In genomic region chr12:84191190-84191589, GRCm38 (mm10) we compare ENCODE assay signal across 8 mouse cellular contexts. TPM values are rescaled to one million over a fixed set of nuclear protein-coding genes. Genes with fewer than 3 reads are reported as not detected.
DNase-seq lines count a peak whose midpoint lies in the region; ATAC-seq and TF ChIP-seq lines count a peak whose summit lies in the region.

No protein-coding gene starts in this region.

- H3K36me3 ChIP-seq in neural tube, embryonic 11.5 days (ENCODE audit: control insufficient read depth, insufficient read depth, low read length), result no peaks in the 10 kb centered on the region
- H3K36me3 ChIP-seq in forebrain, embryonic 14.5 days (ENCODE audit: control insufficient read depth, insufficient read depth, low read length), result no peaks in the 10 kb centered on the region
- peaks cover 4% of the 10 kb centered on the region; the same call in 1 of the 2 replicates for H3K36me3 ChIP-seq in liver, embryonic 14.5 days (replicated peaks; ENCODE audit: control insufficient read depth, insufficient read depth, low read depth)
- no peaks in the 10 kb centered on the region for H3K36me3 ChIP-seq in stomach, embryonic 16.5 days (ENCODE audit: control insufficient read depth, insufficient read depth, low read length)

- H3K27me3 ChIP-seq in neural tube, embryonic 11.5 days (ENCODE audit: control insufficient read depth, insufficient read depth, low read length), result no peaks in the 10 kb centered on the region
- no peaks in the 10 kb centered on the region for H3K27me3 ChIP-seq in forebrain, embryonic 14.5 days (replicated peaks; ENCODE audit: control insufficient read depth, insufficient read depth, low read length)
- H3K27me3 ChIP-seq in liver, embryonic 14.5 days (ENCODE audit: control insufficient read depth, insufficient read depth, low read length), result no peaks in the 10 kb centered on the region
- no peaks in the 10 kb centered on the region for H3K27me3 ChIP-seq in stomach, embryonic 16.5 days (ENCODE audit: control insufficient read depth, insufficient read depth, low read length)

- WGBS in neural tube, embryonic 11.5 days, result 60% methylated on average over 7 of the region's 7 CpGs
- 57% methylated on average over 7 of the region's 7 CpGs for WGBS in forebrain, embryonic 14.5 days
- 25% methylated on average over 7 of the region's 7 CpGs for WGBS in liver, embryonic 14.5 days (ENCODE audit: insufficient replicate concordance)
- WGBS in stomach, embryonic 16.5 days, result 72% methylated on average over 7 of the region's 7 CpGs

- H3K4me2 ChIP-seq in neural tube, embryonic 11.5 days (ENCODE audit: low read depth), result peak overlapping the region; percentile 98; the same call in 1 of the 2 replicates
- H3K4me2 ChIP-seq in forebrain, embryonic 14.5 days (ENCODE audit: low read length), result peak overlapping the region; percentile 95
- H3K4me2 ChIP-seq in liver, embryonic 14.5 days (ENCODE audit: low read depth), result peak overlapping the region; percentile 87
- H3K4me2 ChIP-seq in stomach, embryonic 16.5 days (ENCODE audit: low read depth, low read length), result peak overlapping the region; percentile 94

- H3K9ac ChIP-seq in neural tube, embryonic 11.5 days (ENCODE audit: low read length), result peak overlapping the region; percentile 23; the same call in 1 of the 2 replicates
- no peak overlapping the region; the same call in 1 of the 2 replicates for H3K9ac ChIP-seq in forebrain, embryonic 14.5 days (ENCODE audit: low read length)
- peak overlapping the region; percentile 99 for H3K9ac ChIP-seq in liver, embryonic 14.5 days (replicated peaks)
- peak overlapping the region; percentile 97 for H3K9ac ChIP-seq in stomach, embryonic 16.5 days (ENCODE audit: low read length)

- H3K4me1 ChIP-seq in neural tube, embryonic 11.5 days (ENCODE audit: control insufficient read depth, insufficient read depth, low read length), result peaks cover 41% of the 10 kb centered on the region
- H3K4me1 ChIP-seq in forebrain, embryonic 14.5 days (ENCODE audit: control insufficient read depth, insufficient read depth, low read length), result peaks cover 49% of the 10 kb centered on the region
- H3K4me1 ChIP-seq in liver, embryonic 14.5 days (replicated peaks; ENCODE audit: control insufficient read depth in 2 of 2, insufficient read depth in 2 of 2, low read length in 1 of 2), result peaks cover 37 to 52% of the 10 kb centered on the region in 2 experiments
- H3K4me1 ChIP-seq in stomach, embryonic 16.5 days (ENCODE audit: control insufficient read depth, insufficient read depth, low read length), result peaks cover 76% of the 10 kb centered on the region

- ATAC-seq in neural tube, embryonic 11.5 days (ENCODE audit: insufficient read depth, low FRiP score, low TSS enrichment), result no peak
- ATAC-seq in forebrain, embryonic 14.5 days, result no peak
- peak; percentile 7; the same call in 1 of the 2 replicates for ATAC-seq in liver, embryonic 14.5 days (ENCODE audit: insufficient read depth)
- no peak for ATAC-seq in stomach, embryonic 16.5 days (ENCODE audit: insufficient read depth, low FRiP score)

- no peak for TF ChIP-seq CTCF in liver, embryonic 14.5 days (IDR thresholded peaks at IDR 0.05; ENCODE audit: low read depth)

- no peaks in the 10 kb centered on the region for H3K9me3 ChIP-seq in neural tube, embryonic 11.5 days (ENCODE audit: control insufficient read depth, low read length)
- H3K9me3 ChIP-seq in forebrain, embryonic 14.5 days (replicated peaks; ENCODE audit: control insufficient read depth, low read length), result no peaks in the 10 kb centered on the region; the same call in 1 of the 2 replicates
- H3K9me3 ChIP-seq in liver, embryonic 14.5 days (ENCODE audit: control insufficient read depth, low read length), result no peaks in the 10 kb centered on the region
- no peaks in the 10 kb centered on the region for H3K9me3 ChIP-seq in stomach, embryonic 16.5 days (replicated peaks; ENCODE audit: control insufficient read depth, low read length)

- no peak overlapping the region for H3K4me3 ChIP-seq in neural tube, embryonic 11.5 days (ENCODE audit: low read depth, low read length)
- peak overlapping the region; percentile 79; the same call in 1 of the 2 replicates for H3K4me3 ChIP-seq in forebrain, embryonic 14.5 days (ENCODE audit: low read depth, low read length)
- H3K4me3 ChIP-seq in liver, embryonic 14.5 days (ENCODE audit: insufficient read depth in 1 of 2, low read depth in 2 of 2, low read length in 2 of 2), result peak overlapping the region; percentile 80 to 98
- peak overlapping the region; percentile 79 for H3K4me3 ChIP-seq in stomach, embryonic 16.5 days (replicated peaks; ENCODE audit: low read length)

- no peak for DNase-seq in neural tube, embryonic 11.5 days (ENCODE audit: low spot score)
- no peak for DNase-seq in neural tube, embryonic 10.5 days (ENCODE audit: extremely low spot score, low spot score)
- no peak for DNase-seq in forebrain, embryonic 14.5 days (ENCODE audit: low spot score)
- no peak for DNase-seq in liver, embryonic 14.5 days (ENCODE audit: low read depth in 3 of 3, low spot score in 3 of 3)
- DNase-seq in right cerebral cortex, adult 18-20 months, result no peak
- no peak for DNase-seq in adrenal gland, postnatal 4 days (ENCODE audit: low spot score in 2 of 2)
- DNase-seq in right cerebral cortex, postnatal 10 days (ENCODE audit: low spot score in 2 of 2), result no peak

- TF ChIP-seq EP300 in liver, embryonic 14.5 days (IDR thresholded peaks at IDR 0.05; ENCODE audit: low read depth), result no peak; the same call in 1 of the 2 replicates

- H3K27ac ChIP-seq in neural tube, embryonic 11.5 days (ENCODE audit: low read depth, low read length), result no peak overlapping the region
- no peak overlapping the region; the same call in 1 of the 2 replicates for H3K27ac ChIP-seq in forebrain, embryonic 14.5 days (ENCODE audit: low read depth, low read length)
- peak overlapping the region; percentile 85 for H3K27ac ChIP-seq in liver, embryonic 14.5 days
- H3K27ac ChIP-seq in stomach, embryonic 16.5 days (ENCODE audit: low read length), result no peak overlapping the region

RNA-seq across cellular contexts. Expression of gene Elmsan1, which starts 27.5 kb away (rescaled TPM):
- polyA plus RNA-seq in neural tube, embryonic 11.5 days (2014; fragmentation: Nextera tagmentation; extraction: Ambion mirVana), result 4.4 and 5.9 TPM in 2 replicates
- 3.2 and 3.4 TPM in 2 replicates for polyA plus RNA-seq in forebrain, embryonic 14.5 days (2014; fragmentation: Nextera tagmentation; extraction: Ambion mirVana)
- 3.9 and 4.3 TPM in 2 replicates for polyA plus RNA-seq in liver, embryonic 14.5 days (2012; rRNA removed)
- polyA plus RNA-seq in liver, embryonic 14.5 days (2014; fragmentation: Nextera tagmentation; extraction: Ambion mirVana), result 4.5 and 5.1 TPM in 2 replicates
- 8.7 and 9.4 TPM in 2 replicates for polyA plus RNA-seq in stomach, embryonic 16.5 days (2015; fragmentation: Nextera tagmentation; extraction: Ambion mirVana)
- total RNA-seq in adrenal gland, postnatal 4 days (2021), result 10 to 100 TPM; 30.2 to 34.8 TPM

RNA-seq across cellular contexts. Expression of gene Pnma1, which starts 42.9 kb away (rescaled TPM):
- polyA plus RNA-seq in neural tube, embryonic 11.5 days (2014; fragmentation: Nextera tagmentation; extraction: Ambion mirVana), result 1.6 and 2.5 TPM in 2 replicates
- 4.1 and 6.0 TPM in 2 replicates for polyA plus RNA-seq in forebrain, embryonic 14.5 days (2014; fragmentation: Nextera tagmentation; extraction: Ambion mirVana)
- polyA plus RNA-seq in liver, embryonic 14.5 days (2012; rRNA removed), result 0.09 and 0.10 TPM in 2 replicates
- polyA plus RNA-seq in liver, embryonic 14.5 days (2014; fragmentation: Nextera tagmentation; extraction: Ambion mirVana), result 0.05 and 0.11 TPM in 2 replicates
- polyA plus RNA-seq in stomach, embryonic 16.5 days (2015; fragmentation: Nextera tagmentation; extraction: Ambion mirVana), result 0.70 and 0.71 TPM in 2 replicates
- 1 to 10 TPM in 1 of 2 experiments, under 1 TPM in 1; 0.92 to 1.0 TPM for total RNA-seq in adrenal gland, postnatal 4 days (2021)
